Mouse (Mus musculus) layer of hippocampus, adult 8-10 months (tissue): ENCODE measurements around the gene Fam13a. TPM values are rescaled to one million over a fixed set of nuclear protein-coding genes. Genes with fewer than 3 reads are reported as not detected.

Source experiments
- DNase-seq, 2 experiments: peaks; one replicate each; pipeline ENCODE4 v3.0.0; 2022; ENCODE audit warnings: low spot score in 2 of 2
- total RNA-seq, 4 experiments: library from RNA; stranded (reverse); gene quantifications; 2 replicates each; pipeline ENCODE4 v1.2.4; 2022

Gene Fam13a
- total RNA-seq, 4 experiments from 2014 or later = 18.9 to 20.1 (median 19.5) TPM

DNA sequence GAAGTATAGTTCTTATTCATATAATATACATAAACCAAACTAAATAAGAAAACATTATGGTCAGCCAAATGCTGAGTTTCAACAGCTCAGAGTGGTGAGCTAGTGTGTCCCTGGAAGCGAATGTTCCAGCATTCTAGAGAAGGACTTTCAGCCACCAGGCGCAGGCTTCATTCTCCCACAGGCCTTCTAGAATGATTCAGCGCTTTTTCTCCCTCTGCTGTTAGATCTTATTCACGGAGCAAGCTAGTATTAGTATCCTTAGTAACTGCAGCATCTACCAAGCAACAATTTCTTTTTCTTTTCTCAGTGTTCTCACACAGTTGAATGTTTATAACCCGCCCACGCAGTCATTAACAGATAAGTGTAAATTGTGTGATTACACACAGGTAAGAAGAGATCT lies 142.1 kb downstream of the Fam13a start:
- DNase-seq = no peak

Other genes starting within 250 kb of the Fam13a start
- 100 to 1,000 TPM; 136 to 227 (median 220) TPM for gene Herc3, start 193.1 kb downstream of the Fam13a start, total RNA-seq
- gene Nap1l5, start 117.5 kb downstream of the Fam13a start, total RNA-seq = 100 to 1,000 TPM; 267 to 306 (median 287) TPM
- gene Tigd2, start 184.3 kb upstream of the Fam13a start, total RNA-seq = 10 to 100 TPM; 14.1 to 17.9 (median 16.9) TPM